Mouse (Mus musculus): Measurements from ENCODE around the gene Gtf2a1.
A peak's percentile ranks its signal among the peaks of the same experiment; 100 is the strongest.
"Not testable (repeated sequence)": the region's sequence is repeated elsewhere in the genome, so short reads cannot be mapped to it uniquely, and the experiment has no call there.

Gene Gtf2a1

DNA sequence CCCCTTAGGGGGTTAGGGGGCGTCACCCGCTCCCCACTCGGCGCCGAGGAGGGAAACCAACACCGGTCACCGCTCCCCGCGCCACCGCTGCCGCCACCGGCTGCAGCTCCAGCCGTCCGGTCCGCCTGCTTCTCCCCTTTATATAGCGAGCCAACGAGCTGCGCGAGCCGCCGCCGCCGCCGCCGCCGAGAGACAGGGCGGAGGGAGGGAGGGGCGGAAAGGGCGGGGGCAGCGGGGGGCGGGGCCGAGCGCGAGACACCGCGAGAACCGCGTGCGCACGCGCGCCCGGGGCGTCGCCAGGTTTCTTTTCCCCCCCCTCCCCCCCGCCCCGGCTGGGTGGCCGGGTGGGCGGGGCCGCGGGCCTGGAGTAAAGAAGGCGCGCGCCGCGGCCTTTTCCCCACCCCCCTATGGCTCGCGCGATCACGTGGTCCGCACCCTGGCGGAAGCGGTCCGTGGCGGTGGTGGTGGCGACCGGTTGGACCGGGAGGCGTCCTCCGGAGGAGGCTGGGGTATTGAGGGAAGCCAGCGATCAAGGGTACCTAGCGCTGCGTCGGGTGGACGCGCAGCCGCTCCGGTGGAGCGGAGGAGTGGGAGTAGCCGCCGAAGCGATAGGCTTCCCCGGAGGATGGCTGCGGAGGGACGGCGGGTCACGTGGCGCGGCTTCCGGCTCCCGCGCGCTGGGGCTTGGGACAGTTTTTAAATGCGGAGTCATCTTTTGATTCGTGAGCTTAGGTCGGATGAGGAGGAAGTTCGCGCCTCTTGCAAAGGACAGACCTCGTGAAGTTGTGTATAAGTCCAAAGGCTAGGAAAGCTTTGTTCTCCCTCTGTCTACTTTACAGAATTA, at the start of gene Gtf2a1:
Gene Gtf2a1, minus strand, starts transcription at position 641 of the 844 bp plus-strand sequence.
- peak; percentile 97 to 98 for DNase-seq

DNA sequence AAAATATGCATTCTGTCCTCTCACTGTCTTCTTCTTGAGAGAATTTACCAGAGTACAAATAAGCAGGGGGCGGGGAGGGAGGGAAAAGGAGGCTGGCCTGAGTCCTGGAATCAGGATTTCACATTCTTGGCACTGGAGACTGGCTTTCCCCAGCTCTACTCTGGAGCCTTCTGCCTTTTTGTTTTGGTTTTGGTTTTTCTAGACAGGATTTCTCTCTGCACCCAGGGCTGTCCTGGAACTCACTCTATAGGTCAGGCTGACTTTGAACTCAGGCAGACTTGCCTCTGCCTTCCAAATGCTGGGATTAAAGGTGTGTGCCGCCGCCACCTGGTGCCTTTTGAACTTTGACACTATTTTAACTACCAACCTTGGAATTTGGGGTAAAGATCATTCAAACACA, 48.1 kb upstream of the Gtf2a1 start:
- DNase-seq: peak; percentile 8 to 36

DNA sequence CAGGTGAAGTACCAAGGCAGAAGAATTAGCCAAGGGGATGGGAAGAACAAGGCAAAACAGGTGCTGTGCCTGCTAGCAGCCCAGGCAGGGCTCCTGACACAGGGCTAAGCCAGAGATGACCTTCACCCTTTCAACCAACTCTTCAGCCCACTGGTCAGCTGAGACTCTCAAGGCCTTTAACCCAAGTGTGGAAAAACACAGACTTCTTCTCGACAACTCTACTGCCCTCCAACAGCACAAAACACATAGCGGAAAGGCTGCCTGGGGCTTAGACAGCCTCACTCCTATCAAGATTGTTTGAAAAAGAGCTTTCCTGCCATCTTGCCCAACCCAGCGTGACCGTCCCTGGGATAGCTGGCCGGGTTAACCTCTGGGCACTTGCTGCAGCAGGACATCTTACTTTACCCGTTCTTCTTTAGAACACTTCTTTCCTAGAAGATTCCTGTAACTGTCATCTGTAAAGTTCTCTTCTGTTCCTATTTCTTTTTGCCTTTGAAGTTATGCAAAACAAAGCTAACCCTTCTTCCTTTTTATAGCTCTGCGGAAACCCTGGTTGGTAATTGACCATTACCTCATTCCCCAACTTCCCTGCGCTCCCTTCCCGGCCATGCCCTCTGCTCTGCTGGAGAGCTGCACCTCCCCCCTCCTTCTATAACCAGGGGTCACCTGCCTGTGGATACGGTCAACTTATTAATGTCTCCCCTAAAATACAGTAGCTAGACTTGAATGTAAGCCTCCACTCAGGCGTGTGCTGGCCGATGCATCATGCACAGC, 47.0 kb upstream of the Gtf2a1 start:
- peak; percentile 24 to 48 for DNase-seq

DNA sequence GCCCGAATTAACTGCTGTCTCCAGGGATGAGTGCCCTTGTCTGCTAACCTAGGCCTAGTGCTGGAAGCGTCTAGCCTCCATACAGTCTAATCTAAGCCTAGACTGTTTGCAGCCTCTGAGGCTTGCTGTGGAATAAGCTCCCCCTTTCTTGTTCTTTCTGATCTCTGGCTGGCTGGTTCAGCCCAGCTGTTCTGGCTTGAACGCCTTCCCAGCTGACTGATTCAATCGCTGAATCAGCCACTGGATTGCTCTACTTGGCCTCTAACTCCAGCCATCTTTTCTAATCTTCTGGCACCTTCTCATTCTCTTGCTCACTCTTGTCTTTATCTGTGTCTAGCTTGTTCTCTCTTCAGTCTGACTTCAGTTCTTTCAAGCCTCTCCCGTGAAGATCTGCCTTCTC, 36.2 kb upstream of the Gtf2a1 start:
- DNase-seq: no peak

DNA sequence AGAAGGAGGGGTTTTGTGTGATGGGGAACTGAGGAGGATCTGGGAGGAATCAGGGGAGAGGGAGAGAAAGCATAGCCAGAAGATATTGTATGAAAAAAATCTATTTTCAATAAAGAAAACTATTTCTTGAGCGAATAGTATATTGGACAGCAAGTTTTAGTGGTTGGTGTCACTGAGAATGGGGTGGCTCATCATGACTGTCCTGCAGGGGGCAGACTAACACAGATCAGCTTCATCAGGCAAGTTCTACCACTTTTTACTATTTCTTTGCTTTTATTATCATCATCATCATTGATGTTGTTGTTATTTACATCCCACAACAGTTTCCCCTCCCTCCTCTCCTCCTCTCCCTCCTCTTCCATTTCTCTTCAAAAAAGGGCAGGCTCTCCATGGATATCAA, 34.7 kb upstream of the Gtf2a1 start:
- peak; percentile 45 to 74 for DNase-seq

DNA sequence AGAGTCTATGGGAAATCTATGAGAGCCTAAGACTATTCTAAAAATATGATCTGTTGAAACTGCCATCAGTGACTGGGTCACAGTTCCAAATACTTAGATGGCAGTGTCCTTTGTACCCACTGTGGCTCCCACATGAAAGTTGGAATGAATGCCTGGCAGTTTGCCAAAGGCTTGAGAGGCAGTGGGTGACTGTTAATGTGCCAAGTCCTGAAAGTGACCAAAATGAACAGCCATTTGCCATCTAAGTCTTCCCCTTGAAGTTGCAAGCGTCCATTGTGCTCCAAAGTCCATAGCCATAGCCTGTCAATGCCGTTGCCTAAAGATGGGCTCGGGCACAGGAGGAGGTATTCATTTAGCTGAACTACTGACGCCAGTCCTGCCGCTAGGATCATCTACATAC, 19.1 kb upstream of the Gtf2a1 start:
- peak; percentile 53 to 61 for DNase-seq

DNA sequence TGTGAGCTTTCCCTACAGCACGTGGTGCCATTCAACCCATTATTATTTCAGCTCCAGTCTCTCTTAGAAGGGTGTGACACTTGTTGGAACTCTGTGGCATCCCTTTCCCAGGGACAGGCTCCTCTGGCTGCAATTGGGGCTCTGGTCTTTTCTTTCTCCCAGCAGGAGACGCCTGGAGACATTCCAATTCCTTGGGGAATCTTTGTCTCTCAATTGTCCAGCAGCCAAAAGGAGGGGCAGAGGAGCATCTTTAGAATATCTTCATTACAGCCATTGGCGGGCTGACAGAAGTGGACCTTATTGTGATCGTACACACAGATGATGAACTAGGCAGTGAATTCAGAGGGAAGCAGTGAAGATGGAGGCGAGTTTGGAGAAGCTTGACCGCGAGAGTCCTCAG, 17.4 kb upstream of the Gtf2a1 start:
- no peak for DNase-seq

DNA sequence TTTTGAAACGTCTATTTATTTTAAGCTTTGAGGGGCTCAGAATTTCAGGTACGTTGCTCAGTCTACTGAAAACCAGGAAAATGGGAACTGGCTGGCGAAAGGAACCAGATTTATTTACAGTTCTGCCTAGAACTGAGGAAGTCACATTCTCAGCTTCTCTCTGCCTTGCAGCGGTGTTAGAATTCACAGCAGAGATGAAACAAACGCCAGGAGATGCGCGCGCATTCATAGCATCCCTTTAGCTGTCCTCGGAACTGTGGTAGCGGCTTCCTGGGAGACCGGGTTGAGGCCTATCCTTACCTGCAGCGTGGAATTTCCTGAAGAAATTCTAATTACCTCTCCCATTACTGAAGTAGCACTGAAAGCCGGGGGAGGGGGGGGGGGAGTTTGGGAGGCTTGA, 16.4 kb upstream of the Gtf2a1 start:
- DNase-seq: no peak

DNA sequence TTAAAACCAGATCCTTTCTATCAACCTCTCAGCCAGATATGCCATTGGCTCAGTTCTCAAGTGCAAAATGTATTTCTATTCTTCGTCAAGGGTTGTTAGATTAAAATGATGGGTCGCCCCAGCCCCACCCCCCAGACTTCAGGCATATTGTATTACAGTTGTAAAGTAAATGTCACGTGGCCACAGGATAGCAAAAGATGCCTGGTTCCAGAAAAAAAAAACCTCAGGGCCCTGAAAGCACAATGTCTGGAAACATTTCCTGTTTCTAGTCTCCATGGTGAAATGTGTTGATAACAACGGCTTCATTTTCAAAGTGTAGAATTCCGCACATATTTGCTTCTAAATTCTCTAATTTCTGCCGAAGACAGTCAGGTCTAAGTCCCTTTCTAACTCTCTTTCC, 14.3 kb upstream of the Gtf2a1 start:
- no peak for DNase-seq

DNA sequence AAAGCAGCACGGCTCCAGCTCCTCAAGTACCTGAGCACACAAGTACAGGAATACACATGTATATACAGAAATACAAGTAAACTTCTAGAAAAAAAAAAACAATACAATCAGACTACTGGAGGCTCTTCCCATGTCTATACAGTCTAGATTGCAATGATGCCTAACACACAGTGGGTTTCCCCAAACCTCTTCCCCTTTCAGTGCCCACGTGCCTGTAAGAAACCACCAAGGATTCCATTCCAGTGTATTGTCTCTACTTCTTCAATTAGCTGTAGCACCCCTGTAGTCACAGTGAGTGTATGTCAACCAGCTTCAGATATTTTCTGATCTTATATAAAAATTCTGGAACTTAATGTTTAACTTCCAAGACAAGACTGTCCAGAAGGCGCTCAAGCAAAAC, 1.8 kb upstream of the Gtf2a1 start:
- no peak for DNase-seq

DNA sequence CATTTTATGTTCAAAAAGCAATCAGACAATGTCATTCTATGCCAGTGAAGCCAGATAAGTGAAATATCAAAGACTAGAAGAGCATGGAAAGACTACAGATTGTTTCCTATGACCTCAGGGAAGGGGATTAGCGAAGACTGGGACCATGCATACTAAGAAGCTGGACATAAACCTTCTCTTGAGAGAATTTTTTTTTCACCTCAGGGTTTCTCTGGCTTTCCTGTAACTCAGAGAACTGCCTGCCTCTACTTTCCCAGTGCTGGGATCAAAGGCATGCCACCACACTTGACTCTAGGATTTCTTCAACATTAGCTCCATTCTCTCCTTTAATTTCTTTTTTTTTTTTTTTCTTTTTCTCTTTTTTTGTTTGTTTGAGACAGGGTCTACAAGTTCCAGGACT, 904 bp upstream of the Gtf2a1 start:
- DNase-seq: no peak

DNA sequence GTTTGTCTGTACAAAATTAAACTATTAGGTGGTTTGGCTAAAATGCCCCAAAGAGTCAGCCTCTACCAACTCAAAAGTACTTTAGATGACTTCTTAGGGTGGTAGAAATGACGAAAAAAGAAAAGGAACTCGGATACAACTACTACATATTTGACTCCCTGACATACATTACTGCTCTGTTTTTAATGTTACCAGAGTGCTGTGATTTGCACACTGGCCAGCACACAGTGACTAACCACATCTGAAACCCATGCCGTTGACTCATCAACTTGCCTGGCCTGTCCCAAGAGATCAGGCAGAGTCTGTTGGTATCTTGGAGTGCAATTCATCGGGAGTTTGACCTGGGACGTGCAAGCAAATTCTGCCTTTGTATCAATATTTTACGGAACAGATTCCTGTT, 429 bp upstream of the Gtf2a1 start:
- peak; percentile 7 to 45 for DNase-seq

DNA sequence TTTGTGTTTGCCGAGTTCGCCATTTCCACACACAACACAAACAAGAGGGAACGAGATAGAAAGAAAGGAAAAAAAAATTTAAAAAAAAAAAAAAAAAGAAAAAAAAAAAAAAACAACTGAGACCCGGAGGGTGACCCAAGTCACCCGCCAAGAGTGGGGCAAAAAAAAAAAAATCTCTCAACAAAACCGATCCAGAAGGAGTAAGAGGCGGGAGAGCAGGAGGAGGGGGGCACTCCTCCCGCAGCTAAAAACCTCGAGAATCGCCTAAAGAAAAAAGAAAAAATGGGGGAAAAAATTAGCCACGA, 793 bp downstream of the Gtf2a1 start:
- no peak for DNase-seq

DNA sequence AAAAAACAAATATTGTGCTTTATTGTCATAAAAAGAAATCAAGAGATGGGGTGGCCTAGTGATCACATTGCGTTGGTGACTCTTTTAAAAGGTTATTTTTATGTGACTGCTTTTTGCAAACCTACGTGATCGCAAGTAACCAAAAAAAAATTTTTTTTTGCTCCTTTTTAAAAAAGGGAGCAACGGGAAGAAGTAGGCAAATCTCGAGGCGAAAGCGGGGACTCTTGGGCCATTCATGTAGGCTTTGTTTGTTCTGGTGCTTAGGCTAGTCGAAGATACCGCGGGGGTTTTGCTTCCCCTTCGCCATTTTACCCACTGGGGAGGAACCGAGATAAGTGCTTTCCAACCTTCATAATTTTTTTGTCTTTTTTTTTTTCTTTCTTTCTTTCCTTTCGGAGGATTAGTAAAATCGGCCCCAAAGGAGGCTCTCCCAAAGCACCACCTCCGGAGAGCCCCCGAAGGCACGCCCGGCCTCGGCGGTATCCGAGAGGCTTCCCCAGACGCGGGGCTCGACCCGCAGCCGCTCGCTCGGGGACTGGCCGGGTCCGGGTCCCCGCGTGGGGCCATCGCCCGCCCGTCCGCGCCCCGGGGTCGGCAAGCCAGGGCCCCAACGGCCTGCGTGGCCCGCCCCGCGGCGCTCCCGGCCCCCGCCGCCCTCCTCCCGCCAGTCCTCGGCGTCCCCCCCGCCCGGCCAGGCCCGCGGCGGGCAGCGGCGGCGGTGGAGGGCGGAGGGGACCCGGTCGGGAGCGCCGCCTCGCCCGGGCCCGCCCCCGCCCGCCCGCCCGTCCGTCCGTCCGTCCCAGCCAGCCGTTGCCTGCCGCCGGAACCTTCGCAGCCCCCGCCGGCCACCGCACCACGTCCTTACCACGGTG, 1.4 kb downstream of the Gtf2a1 start:
- peak; percentile 48 to 80 for DNase-seq

DNA sequence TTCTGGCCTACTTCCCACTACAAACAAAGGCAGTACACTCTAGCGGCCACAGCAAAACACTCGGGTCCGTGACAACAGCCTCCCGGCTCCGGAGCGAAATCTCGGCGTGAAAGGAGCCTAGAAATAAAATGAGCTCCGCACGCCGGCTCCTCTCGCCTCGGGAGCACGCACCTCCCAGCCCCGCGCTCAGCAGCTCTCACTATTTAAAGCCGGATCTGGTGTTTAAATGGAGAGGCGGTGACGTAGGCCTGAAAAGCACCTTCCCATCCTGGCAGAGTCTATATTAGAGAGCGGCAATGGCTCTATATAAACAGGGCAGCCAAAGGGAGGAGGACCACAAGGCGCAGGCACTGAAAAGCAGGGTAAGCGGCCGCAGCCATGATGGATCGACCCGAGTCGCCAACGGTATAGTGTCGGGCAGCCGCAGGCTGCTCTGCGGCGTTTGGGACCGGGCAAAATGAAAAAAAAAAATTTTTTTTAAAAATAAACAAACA, 2.1 kb downstream of the Gtf2a1 start:
- peak; percentile 90 to 94 for DNase-seq

DNA sequence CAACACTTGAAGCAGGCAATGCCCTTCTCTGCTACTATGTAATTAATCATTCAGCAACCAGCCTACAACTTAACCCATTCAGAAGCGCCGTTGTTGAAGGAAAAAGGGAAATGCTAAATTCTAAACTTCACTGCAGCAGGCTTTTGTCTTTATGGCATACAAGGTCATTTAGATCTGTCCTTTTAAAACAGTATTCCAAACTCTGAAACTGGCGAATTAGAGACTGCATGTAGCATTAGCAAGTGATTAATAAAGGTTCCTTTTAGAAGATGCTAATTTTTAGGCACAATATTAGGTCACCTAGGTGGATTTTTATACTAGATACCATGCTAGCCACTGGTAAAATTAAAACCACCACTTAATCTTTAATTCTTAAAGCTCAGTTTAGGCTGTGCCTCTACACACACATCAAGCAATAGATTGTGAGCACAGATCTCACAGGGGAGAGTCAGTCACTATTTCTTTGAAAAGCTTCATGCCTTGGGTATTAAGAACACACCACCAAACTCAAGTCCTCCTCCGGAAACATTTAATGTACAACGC, 2.7 kb downstream of the Gtf2a1 start:
- DNase-seq: no peak

DNA sequence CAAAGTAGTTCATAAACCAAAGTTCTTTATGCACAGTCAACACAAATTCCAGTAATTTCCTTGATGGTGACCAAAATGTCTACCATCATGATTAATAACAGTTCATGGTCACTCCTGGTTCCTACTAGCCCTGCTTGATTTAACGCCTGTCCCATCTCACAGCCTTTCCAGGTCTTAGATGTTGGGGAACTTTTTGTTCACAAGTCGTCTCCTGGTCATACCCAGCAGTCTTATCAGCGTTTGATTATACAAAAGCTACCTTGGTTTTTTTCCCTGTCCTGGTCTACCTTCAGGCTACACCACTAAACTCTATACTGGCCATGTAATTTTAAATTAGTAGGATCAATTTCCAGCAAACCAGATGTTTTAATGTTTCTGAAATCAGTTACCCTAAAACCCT, 3.2 kb downstream of the Gtf2a1 start:
- no peak for DNase-seq

DNA sequence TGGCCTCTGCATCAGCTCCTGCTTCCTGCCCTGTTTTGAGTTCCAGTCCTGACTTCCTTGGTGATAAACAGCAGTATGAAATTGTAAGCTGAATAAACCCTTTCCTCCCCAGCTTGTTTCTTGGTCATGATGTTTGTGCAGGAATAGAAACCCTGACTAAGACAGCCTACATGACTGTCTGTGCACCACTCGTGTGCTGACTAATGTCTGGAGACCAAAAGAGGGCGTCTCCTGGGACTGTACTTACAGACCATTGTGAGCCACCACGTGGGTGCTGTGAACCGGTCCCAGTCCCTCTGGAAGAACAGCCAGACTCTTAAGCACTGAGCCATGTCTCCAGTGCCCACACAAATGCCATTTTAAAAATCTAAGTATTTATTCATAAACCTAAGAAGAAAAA, 4.5 kb downstream of the Gtf2a1 start:
- not testable (repeated sequence) for DNase-seq

DNA sequence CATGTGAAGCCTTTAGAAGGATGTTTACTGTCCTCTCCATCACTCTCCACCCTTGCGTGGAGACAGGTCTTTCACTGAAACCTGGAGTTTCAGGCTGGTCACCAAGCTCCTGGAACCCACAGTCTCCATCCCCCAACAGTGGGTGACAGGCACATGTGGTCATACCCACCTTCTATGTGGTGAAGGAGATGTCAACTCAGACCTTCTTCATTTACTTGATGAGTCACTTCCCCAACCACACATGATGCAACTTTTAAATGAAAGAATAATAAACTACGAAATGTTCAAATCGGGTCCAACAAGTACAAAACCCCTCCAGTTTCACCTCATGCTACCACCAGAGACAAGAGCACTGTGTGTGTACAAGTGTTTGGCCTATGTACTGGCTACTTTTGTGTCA, 5.1 kb downstream of the Gtf2a1 start:
- DNase-seq: no peak

DNA sequence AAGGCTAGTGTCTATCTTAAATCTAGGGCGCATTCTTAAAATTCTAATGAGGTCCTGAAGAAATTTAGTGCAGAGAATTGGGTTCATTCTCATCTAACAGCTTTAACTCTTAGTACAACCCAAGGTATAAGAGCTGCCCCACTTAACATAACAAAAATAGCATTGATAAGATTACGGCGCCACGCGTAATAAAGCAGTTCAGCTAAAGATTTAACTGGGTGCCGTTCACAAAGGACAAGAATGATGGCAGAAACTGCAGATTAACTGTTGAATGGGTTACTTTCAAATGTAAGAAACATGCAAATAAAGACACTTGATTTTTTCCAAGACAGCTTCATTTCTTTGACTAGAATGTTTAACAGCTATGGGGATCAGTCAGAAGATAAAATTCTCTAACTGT, 6.9 kb downstream of the Gtf2a1 start:
- no peak for DNase-seq

DNA sequence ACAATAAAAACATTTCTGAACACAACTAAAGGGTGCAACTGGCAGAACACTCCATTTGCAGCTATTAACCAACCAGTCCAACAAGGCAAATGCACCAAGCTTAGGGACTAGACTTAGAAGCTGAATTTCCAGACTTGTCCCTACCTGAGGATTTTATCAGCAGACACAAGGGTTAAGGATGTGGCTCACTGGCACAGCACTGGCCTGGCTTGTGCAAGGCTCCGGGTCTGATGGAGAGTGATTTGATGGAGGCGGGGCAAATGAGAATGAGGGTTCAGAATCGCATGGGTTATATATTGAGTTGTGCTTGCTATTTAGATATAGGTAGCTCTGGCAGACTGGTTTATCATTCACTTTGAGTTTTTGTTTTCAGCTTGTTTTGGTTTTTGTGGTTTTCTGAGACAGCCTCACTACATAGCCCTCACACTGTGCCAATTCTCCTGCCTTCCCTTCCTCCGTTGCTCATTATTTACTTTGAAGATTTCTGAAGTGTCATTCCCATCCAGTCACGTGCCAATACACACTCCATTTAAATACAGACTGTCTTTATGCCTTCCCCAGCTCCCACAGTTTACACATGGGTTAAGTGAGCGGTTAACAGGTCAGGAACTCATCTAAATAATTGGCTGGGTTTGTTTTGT, 7.8 kb downstream of the Gtf2a1 start:
- DNase-seq: no peak

Data from kidney, postnatal 25 days (tissue).